Mouse (Mus musculus): Measurements from ENCODE around the gene Wdfy3. TPM values are rescaled to one million over a fixed set of nuclear protein-coding genes. Genes with fewer than 3 reads are reported as not detected.
A peak's percentile ranks its signal among the peaks of the same experiment; 100 is the strongest.

The Wdfy3 gene
- polyA plus RNA-seq, 2 experiments = 3.8 to 5.0 TPM

GRCm38 (mm10) chr5:102074086-102074485 is 4.4 kb upstream of the Wdfy3 start:
- Histone ChIP-seq H3K27ac (no peak overlapping the region), H3K4me2 (ENCODE audit: low read depth) (no peak overlapping the region), H3K36me3 (replicated peaks; ENCODE audit: control insufficient read depth, insufficient read depth, low read depth) (no peaks in the 10 kb centered on the region), H3K9ac (replicated peaks) (no peak overlapping the region), H3K9me3 (ENCODE audit: control insufficient read depth, low read length) (no peaks in the 10 kb centered on the region), H3K4me1 (replicated peaks; ENCODE audit: control insufficient read depth in 2 of 2, insufficient read depth in 2 of 2, low read length in 1 of 2) (peaks cover 0 to 5% of the 10 kb centered on the region in 2 experiments; a peak in 2 of 4 replicates), H3K27me3 (ENCODE audit: control insufficient read depth, insufficient read depth, low read length) (no peaks in the 10 kb centered on the region; the same call in 1 of the 2 replicates), H3K4me3 (ENCODE audit: insufficient read depth in 1 of 2, low read depth in 2 of 2, low read length in 2 of 2) (no peak overlapping the region)
- DNase-seq (ENCODE audit: low read depth in 3 of 3, low spot score in 3 of 3) = peak; percentile 44 to 55 (median 47)
- ATAC-seq (ENCODE audit: insufficient read depth) = no peak
- WGBS (ENCODE audit: insufficient replicate concordance) = 0% methylated on average over 1 of the region's 1 CpGs
- TF ChIP-seq CTCF (IDR thresholded peaks at IDR 0.05; ENCODE audit: low read depth) (peak; percentile 52), EP300 (IDR thresholded peaks at IDR 0.05; ENCODE audit: low read depth) (no peak)

GRCm38 (mm10) chr5:102072057-102072456 is 2.3 kb upstream of the Wdfy3 start:
- Histone ChIP-seq H3K4me3 (ENCODE audit: insufficient read depth in 1 of 2, low read depth in 2 of 2, low read length in 2 of 2) (no peak overlapping the region), H3K9ac (replicated peaks) (no peak overlapping the region), H3K9me3 (ENCODE audit: control insufficient read depth, low read length) (no peaks in the 10 kb centered on the region), H3K27ac (no peak overlapping the region), H3K27me3 (ENCODE audit: control insufficient read depth, insufficient read depth, low read length) (no peaks in the 10 kb centered on the region), H3K4me2 (ENCODE audit: low read depth) (no peak overlapping the region), H3K36me3 (replicated peaks; ENCODE audit: control insufficient read depth, insufficient read depth, low read depth) (no peaks in the 10 kb centered on the region), H3K4me1 (replicated peaks; ENCODE audit: control insufficient read depth in 2 of 2, insufficient read depth in 2 of 2, low read length in 1 of 2) (peaks cover 0 to 5% of the 10 kb centered on the region in 2 experiments; a peak in 3 of 4 replicates)
- DNase-seq (ENCODE audit: low read depth in 3 of 3, low spot score in 3 of 3) (no peak), ATAC-seq (ENCODE audit: insufficient read depth) (no peak)
- WGBS (ENCODE audit: insufficient replicate concordance) = 59% methylated on average over 4 of the region's 4 CpGs
- TF ChIP-seq CTCF (IDR thresholded peaks at IDR 0.05; ENCODE audit: low read depth) = no peak
- no peak for TF ChIP-seq EP300 (IDR thresholded peaks at IDR 0.05; ENCODE audit: low read depth)

GRCm38 (mm10) chr5:102071241-102071640 is 1.5 kb upstream of the Wdfy3 start:
- no peak for ATAC-seq (ENCODE audit: insufficient read depth)
- Histone ChIP-seq H3K27ac (no peak overlapping the region), H3K9me3 (ENCODE audit: control insufficient read depth, low read length) (no peaks in the 10 kb centered on the region), H3K4me3 (ENCODE audit: insufficient read depth in 1 of 2, low read depth in 2 of 2, low read length in 2 of 2) (no peak overlapping the region), H3K9ac (replicated peaks) (no peak overlapping the region), H3K4me1 (replicated peaks; ENCODE audit: control insufficient read depth in 2 of 2, insufficient read depth in 2 of 2, low read length in 1 of 2) (peaks cover 0 to 5% of the 10 kb centered on the region in 2 experiments; a peak in 3 of 4 replicates), H3K36me3 (replicated peaks; ENCODE audit: control insufficient read depth, insufficient read depth, low read depth) (no peaks in the 10 kb centered on the region), H3K27me3 (ENCODE audit: control insufficient read depth, insufficient read depth, low read length) (no peaks in the 10 kb centered on the region), H3K4me2 (ENCODE audit: low read depth) (no peak overlapping the region)
- 43% methylated on average over 3 of the region's 3 CpGs for WGBS (ENCODE audit: insufficient replicate concordance)
- TF ChIP-seq EP300 (IDR thresholded peaks at IDR 0.05; ENCODE audit: low read depth) = no peak
- no peak for DNase-seq (ENCODE audit: low read depth in 3 of 3, low spot score in 3 of 3)

- Histone ChIP-seq H3K4me2 (ENCODE audit: low read depth) (peak overlapping the region; percentile 96), H3K9ac (replicated peaks) (no peak overlapping the region)
- WGBS (ENCODE audit: insufficient replicate concordance) = 32% methylated on average over 4 of the region's 4 CpGs
Observed at GRCm38 (mm10) chr5:102070788-102071187, 1.1 kb upstream of the Wdfy3 start.

GRCm38 (mm10) chr5:102070414-102070768 is 670 bp upstream of the Wdfy3 start:
- Histone ChIP-seq H3K27me3 (ENCODE audit: control insufficient read depth, insufficient read depth, low read length) (no peaks in the 10 kb centered on the region), H3K9ac (replicated peaks) (peak overlapping the region; percentile 91), H3K4me1 (replicated peaks; ENCODE audit: control insufficient read depth in 2 of 2, insufficient read depth in 2 of 2, low read length in 1 of 2) (peaks cover 0 to 5% of the 10 kb centered on the region in 2 experiments; a peak in 3 of 4 replicates), H3K9me3 (ENCODE audit: control insufficient read depth, low read length) (no peaks in the 10 kb centered on the region), H3K27ac (no peak overlapping the region; the same call in 1 of the 2 replicates), H3K4me3 (ENCODE audit: insufficient read depth in 1 of 2, low read depth in 2 of 2, low read length in 2 of 2) (peak overlapping the region; percentile 86 to 94), H3K36me3 (replicated peaks; ENCODE audit: control insufficient read depth, insufficient read depth, low read depth) (no peaks in the 10 kb centered on the region), H3K4me2 (ENCODE audit: low read depth) (peak overlapping the region; percentile 96)
- peak; percentile 1 for ATAC-seq (ENCODE audit: insufficient read depth)
- WGBS (ENCODE audit: insufficient replicate concordance) = 9% methylated on average over 6 of the region's 6 CpGs
- TF ChIP-seq EP300 (IDR thresholded peaks at IDR 0.05; ENCODE audit: low read depth) (no peak), CTCF (IDR thresholded peaks at IDR 0.05; ENCODE audit: low read depth) (no peak)
- peak in 1 of 3 experiments; percentile 29 for DNase-seq (ENCODE audit: low read depth in 3 of 3, low spot score in 3 of 3)

More at GRCm38 (mm10) chr5:102070788-102071187, 1.1 kb upstream of the Wdfy3 start:
- H3K9me3 ChIP-seq (ENCODE audit: control insufficient read depth, low read length) = no peaks in the 10 kb centered on the region
- no peaks in the 10 kb centered on the region for H3K27me3 ChIP-seq (ENCODE audit: control insufficient read depth, insufficient read depth, low read length)
- no peaks in the 10 kb centered on the region for H3K36me3 ChIP-seq (replicated peaks; ENCODE audit: control insufficient read depth, insufficient read depth, low read depth)
- TF ChIP-seq EP300 (IDR thresholded peaks at IDR 0.05; ENCODE audit: low read depth) = no peak
- H3K4me3 ChIP-seq (ENCODE audit: insufficient read depth in 1 of 2, low read depth in 2 of 2, low read length in 2 of 2) = peak overlapping the region in 1 of 2 experiments; percentile 94; a peak in 2 of 4 replicates
- peaks cover 0 to 5% of the 10 kb centered on the region in 2 experiments; a peak in 3 of 4 replicates for H3K4me1 ChIP-seq (replicated peaks; ENCODE audit: control insufficient read depth in 2 of 2, insufficient read depth in 2 of 2, low read length in 1 of 2)
- no peak overlapping the region for H3K27ac ChIP-seq
- DNase-seq (ENCODE audit: low read depth in 3 of 3, low spot score in 3 of 3) (no peak), ATAC-seq (ENCODE audit: insufficient read depth) (no peak)
